Mouse (Mus musculus): ENCODE measurements at regions not wholly inside any gene's neighbourhood (a gene's known extent, or its start where the extent isn't known, plus 50 kb on each side); places are given as distances from the start of the nearest gene placed in this dataset.

GRCm38 (mm10) chr10:106413181-106413580 is 57.0 kb upstream of the Ppfia2 start:
- no peak for DNase-seq (ENCODE audit: extremely low spot score in 1 of 2, low spot score in 1 of 2)

- DNase-seq (ENCODE audit: extremely low spot score in 1 of 2, low spot score in 1 of 2) = peak; percentile 19 to 44
Measured at GRCm38 (mm10) chr10:106414990-106415389, 55.1 kb upstream of the Ppfia2 start.

GRCm38 (mm10) chr10:106417156-106417555 is 53.0 kb upstream of the Ppfia2 start:
- no peak for DNase-seq (ENCODE audit: extremely low spot score in 1 of 2, low spot score in 1 of 2)

Measured in frontal cortex, adult 2 months (tissue).